Mouse (Mus musculus): Measurements from ENCODE around the gene Pck1.

DNA sequence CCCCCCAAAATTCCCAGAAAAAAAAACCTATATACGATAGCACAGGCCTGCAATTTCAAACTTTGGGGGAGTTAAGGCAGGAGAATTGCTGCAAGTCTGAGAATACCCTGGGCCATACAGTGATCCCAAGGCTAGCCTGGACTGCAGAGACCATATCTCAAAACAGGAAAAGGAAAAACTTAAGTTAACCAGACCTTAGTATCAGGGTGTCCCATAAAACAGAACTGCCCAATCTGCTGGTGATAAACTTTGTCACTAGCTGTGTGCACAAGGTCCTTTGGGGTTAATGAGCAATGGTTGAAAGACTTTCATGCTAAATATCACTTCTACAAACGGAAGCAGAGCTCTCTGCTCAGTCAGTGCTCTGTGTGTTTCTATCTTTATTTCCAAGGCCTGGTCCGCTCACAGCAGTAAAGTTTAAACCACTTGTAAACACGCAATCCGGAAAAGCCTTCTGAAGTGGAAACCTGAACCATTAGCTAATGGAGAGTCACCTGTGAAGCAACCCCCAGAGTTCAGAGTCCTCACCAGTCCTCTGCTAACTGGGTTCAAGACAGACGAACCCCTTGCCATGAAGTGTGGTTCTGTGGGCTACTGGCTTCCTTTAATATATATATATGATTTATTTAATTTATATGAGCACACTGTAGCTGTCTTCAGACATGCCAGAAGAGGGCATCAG is 44.2 kb upstream of the Pck1 start:
- no peak for TF ChIP-seq POLR2A (IDR thresholded peaks at IDR 0.05; ENCODE audit: insufficient read depth, low read depth, low read length)
- no peak for TF ChIP-seq CTCF (IDR thresholded peaks at IDR 0.05; ENCODE audit: insufficient read depth, low read depth, low read length)
